Mouse (Mus musculus): Measurements from ENCODE around the gene Sorcs3. TPM values are rescaled to one million over a fixed set of nuclear protein-coding genes. Genes with fewer than 3 reads are reported as not detected.

Sorcs3 gene
- polyA plus RNA-seq, 1 experiment from 2014 or later, result 6.6 TPM

DNA sequence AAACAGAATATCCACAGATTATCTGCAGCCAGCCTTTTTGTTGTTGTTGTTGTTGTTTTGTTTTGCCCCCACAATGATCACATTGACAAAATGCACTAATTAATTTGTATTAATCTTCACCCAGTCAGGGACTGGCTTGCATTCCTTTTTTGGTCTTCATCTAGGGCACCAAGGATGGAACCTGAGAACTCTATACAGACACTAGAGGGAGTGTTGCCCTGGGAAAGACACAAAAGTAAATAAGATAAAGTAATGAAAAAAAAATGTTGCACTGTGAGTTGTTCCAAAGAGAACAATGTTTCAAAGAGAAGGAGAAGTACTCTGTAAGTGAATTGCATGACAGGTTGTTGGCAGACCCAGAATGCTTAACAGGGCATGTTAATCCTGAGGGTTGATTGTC, 9.6 kb downstream of the Sorcs3 start:
- Histone ChIP-seq H3K4me1 (no peaks in the 10 kb centered on the region), H3K27me3 (no peaks in the 10 kb centered on the region), H3K4me2 (replicated peaks) (no peak overlapping the region), H3K9ac (replicated peaks) (no peak overlapping the region), H3K36me3 (0 out of 2 replicates have a peak, but pooled peaks cover 7% of the 10 kb centered on the region), H3K9me3 (peaks cover 8% of the 10 kb centered on the region; the same call in 1 of the 2 replicates), H3K27ac (replicated peaks) (no peak overlapping the region), H3K4me3 (no peak overlapping the region)
- no peak for ATAC-seq (ENCODE audit: low FRiP score, low read depth)

DNA sequence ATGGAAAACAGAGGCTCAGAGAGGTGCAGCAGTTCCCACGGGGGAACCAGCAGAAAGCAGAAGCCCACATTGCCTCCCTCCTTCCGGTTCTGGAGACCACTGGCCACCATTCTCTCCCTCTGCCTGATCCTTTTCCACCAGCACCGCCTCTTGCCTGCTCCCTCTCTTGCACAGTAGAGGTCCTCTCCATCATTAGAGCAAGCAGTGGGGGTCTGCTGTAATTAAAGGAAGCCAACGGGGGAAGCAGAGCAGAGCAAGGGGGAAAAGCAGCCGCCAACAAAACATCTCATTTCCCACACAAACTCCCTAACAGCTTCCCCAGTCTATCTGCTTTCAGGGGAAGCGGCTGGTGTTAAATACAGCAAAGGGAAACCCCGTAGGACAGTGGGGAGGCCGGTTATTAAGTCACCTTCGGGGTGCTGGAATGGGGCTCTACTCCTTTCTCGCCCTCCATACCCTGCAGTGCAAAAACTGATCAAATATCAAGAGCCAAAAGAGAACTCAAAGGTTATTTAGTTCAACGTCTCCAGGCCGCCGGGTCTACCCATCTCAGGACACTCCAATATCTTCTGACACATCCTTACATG, 32.1 kb downstream of the Sorcs3 start:
- H3K4me2 ChIP-seq (replicated peaks), result no peak overlapping the region
- H3K9ac ChIP-seq (replicated peaks), result no peak overlapping the region
- peaks cover 13% of the 10 kb centered on the region for H3K27me3 ChIP-seq
- no peaks in the 10 kb centered on the region for H3K9me3 ChIP-seq
- H3K4me3 ChIP-seq, result no peak overlapping the region
- peaks cover 32% of the 10 kb centered on the region for H3K4me1 ChIP-seq
- WGBS, result 26% methylated on average over 13 of the region's 13 CpGs
- no peak overlapping the region for H3K27ac ChIP-seq (replicated peaks)
- H3K36me3 ChIP-seq, result no peaks in the 10 kb centered on the region
- no peak for ATAC-seq (ENCODE audit: low FRiP score, low read depth)

DNA sequence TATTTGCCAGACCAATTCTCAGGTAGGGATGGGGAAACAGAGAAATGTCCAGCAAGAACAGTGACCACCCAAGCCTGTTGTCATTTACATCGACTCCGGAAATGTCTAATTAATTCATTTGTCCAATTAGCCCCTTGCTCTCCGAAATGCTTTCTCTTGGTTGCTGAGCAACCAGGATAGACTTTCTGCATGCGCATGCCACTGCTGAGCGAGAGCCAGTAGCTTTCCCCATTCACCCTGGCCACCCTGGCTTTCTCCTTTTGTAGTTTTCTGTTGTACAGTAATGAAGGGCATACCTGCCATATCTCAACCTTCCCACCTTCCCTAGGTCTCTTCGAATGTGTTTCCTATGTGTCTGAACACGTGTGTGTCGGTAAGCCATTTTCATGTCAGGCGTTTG, 32.6 kb downstream of the Sorcs3 start:
- H3K4me2 ChIP-seq (replicated peaks), result no peak overlapping the region
- WGBS, result 47% methylated on average over 9 of the region's 9 CpGs
- H3K4me1 ChIP-seq, result peaks cover 34% of the 10 kb centered on the region
- peaks cover 13% of the 10 kb centered on the region for H3K27me3 ChIP-seq
- H3K9me3 ChIP-seq, result no peaks in the 10 kb centered on the region
- H3K27ac ChIP-seq (replicated peaks), result no peak overlapping the region
- no peak overlapping the region for H3K9ac ChIP-seq (replicated peaks)
- ATAC-seq (ENCODE audit: low FRiP score, low read depth), result no peak
- no peaks in the 10 kb centered on the region for H3K36me3 ChIP-seq
- H3K4me3 ChIP-seq, result no peak overlapping the region

DNA sequence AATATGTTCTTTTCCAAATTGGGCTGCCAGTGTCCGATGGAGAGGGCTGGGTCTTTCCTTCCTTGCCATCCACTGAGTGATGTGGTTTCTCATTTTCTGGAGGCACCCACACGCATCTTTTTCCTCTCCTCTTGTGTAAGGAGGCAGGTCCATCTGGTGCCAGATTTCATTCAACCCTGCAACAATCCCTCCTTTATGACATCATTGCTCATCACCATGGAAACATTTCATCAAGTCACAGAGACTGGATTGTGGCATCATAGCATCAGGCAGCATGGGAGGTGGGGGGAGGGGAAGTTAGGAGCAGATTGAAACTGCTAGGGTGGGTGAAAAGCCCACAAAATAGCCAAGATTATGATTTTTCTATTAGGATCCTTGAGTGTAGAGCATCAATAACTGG, 35.1 kb downstream of the Sorcs3 start:
- Histone ChIP-seq H3K27me3 (peaks cover 13% of the 10 kb centered on the region), H3K4me3 (no peak overlapping the region), H3K9me3 (no peaks in the 10 kb centered on the region), H3K4me2 (replicated peaks) (0 out of 2 replicates have a peak overlapping the region, but pooled peaks have one; percentile 7), H3K4me1 (peaks cover 34% of the 10 kb centered on the region), H3K36me3 (no peaks in the 10 kb centered on the region), H3K9ac (replicated peaks) (no peak overlapping the region), H3K27ac (replicated peaks) (no peak overlapping the region)
- peak; percentile 86 for ATAC-seq (ENCODE audit: low FRiP score, low read depth)
- WGBS, result 25% methylated on average over 2 of the region's 2 CpGs

DNA sequence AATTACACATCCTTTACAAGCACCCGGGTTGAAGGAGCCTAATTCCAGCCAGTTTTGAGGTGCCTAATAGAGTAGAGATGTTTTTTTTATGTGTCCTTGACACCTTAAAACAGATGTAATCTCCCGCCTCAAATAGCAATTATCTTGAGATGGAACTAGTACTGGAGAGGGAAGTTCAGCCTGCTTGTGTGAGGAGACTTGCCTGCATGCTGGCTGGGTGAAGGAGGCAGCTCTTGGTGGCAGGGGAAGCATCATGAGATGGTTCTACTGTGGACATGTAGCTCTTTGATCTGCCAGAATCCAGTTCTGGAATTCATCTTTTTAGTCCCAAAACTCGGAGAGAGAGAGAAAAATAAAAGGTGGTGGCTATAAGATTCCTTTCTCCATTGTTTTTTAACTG, 38.2 kb downstream of the Sorcs3 start:
- 78% methylated on average over 3 of the region's 3 CpGs for WGBS
- Histone ChIP-seq H3K9ac (replicated peaks) (no peak overlapping the region), H3K4me2 (replicated peaks) (no peak overlapping the region), H3K9me3 (no peaks in the 10 kb centered on the region), H3K4me3 (no peak overlapping the region), H3K4me1 (peaks cover 22% of the 10 kb centered on the region), H3K36me3 (no peaks in the 10 kb centered on the region), H3K27ac (replicated peaks) (no peak overlapping the region), H3K27me3 (peaks cover 5% of the 10 kb centered on the region)
- no peak for ATAC-seq (ENCODE audit: low FRiP score, low read depth)

DNA sequence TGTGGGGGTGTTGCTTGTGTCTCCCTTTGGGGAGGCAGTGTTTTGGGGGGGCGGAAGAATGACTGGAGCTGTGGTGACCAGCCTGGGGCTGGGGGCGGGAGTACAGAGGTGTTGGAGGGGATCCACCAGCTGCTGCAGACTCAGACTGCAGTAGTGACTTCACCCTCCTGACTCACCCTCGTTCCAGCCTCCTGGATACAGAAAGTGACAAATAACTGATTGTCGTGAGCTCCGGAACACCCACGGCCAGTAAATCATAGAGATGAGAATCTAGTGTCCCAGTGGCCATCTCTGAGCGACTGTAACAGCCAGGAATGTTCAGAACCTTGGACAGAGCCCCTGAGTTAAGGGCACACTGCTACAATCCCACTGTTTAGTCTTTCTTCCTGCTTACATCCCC, 53.4 kb downstream of the Sorcs3 start:
- Histone ChIP-seq H3K9ac (replicated peaks) (no peak overlapping the region), H3K36me3 (no peaks in the 10 kb centered on the region), H3K4me3 (no peak overlapping the region), H3K27ac (replicated peaks) (no peak overlapping the region), H3K27me3 (no peaks in the 10 kb centered on the region; the same call in 1 of the 2 replicates), H3K9me3 (no peaks in the 10 kb centered on the region), H3K4me2 (replicated peaks) (no peak overlapping the region), H3K4me1 (no peaks in the 10 kb centered on the region)
- ATAC-seq (ENCODE audit: low FRiP score, low read depth), result no peak
- WGBS, result 81% methylated on average over 7 of the region's 7 CpGs

DNA sequence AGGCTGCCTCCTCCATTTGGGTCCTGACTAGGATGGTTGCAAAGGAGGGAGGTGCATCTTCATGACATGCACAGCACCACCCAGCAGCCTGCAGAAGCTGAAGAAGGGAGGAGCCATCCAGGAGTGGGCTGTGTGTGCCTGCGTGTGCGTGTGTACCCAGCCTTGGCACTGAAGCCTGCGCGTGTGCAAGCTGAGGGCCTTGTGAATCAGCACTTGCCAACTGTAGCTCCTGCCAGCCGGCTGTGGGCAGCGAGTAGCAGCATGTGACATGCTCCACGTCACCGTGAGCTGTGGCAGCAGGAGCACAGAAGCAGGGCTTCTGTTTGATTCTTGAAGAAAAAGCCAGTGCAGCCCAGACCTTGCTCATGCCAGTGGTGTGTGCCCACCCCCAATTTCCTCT, 54.8 kb downstream of the Sorcs3 start:
- WGBS, result 92% methylated on average over 8 of the region's 8 CpGs
- Histone ChIP-seq H3K4me2 (replicated peaks) (no peak overlapping the region), H3K36me3 (no peaks in the 10 kb centered on the region), H3K4me3 (no peak overlapping the region), H3K4me1 (no peaks in the 10 kb centered on the region), H3K27ac (replicated peaks) (no peak overlapping the region), H3K9me3 (no peaks in the 10 kb centered on the region), H3K27me3 (no peaks in the 10 kb centered on the region; the same call in 1 of the 2 replicates), H3K9ac (replicated peaks) (no peak overlapping the region)
- no peak for ATAC-seq (ENCODE audit: low FRiP score, low read depth)

DNA sequence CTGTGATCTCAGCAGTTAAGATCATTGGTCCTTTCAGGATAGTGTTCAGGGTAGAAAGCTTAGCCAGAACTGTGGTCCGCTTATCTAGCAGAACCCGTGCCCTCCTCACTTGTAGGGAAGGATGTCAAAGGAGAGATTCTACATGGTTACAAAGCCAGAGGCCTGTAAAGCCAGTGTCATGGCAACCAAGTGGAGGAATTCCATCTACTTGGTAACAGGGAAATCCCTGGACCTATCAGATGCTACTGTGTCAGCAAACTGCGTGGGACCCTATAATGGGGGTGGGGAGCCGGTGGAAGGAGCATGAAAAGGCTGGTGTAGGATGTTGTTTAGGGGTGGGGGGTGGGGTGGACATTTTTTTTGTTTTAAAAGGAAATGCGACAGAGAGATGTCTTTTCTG, 57.9 kb downstream of the Sorcs3 start:
- Histone ChIP-seq H3K4me1 (no peaks in the 10 kb centered on the region), H3K27ac (replicated peaks) (no peak overlapping the region), H3K4me3 (no peak overlapping the region), H3K4me2 (replicated peaks) (no peak overlapping the region), H3K9ac (replicated peaks) (no peak overlapping the region), H3K9me3 (no peaks in the 10 kb centered on the region), H3K27me3 (no peaks in the 10 kb centered on the region; the same call in 1 of the 2 replicates), H3K36me3 (no peaks in the 10 kb centered on the region)
- 29% methylated on average over 5 of the region's 5 CpGs for WGBS
- ATAC-seq (ENCODE audit: low FRiP score, low read depth), result no peak

DNA sequence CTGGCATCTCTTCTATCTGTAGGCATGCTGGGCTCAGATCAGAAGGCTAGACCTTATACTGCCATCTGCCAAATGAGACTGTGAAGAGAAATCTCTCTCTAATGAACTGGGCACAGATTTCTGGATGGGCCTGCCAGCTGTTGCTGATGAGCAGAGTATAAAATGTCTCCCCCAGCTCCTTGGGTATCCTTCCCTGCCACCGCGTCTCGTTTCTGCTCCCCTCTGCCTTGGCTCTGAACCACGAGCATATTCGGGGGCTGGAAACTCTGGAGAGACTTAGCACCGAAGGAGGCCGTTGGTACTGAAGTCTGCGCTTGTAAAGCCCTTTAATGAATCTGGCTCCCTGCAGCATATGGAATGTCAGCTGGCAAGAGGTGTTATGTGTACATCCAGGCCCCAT, 74.4 kb downstream of the Sorcs3 start:
- 57% methylated on average over 8 of the region's 8 CpGs for WGBS

DNA sequence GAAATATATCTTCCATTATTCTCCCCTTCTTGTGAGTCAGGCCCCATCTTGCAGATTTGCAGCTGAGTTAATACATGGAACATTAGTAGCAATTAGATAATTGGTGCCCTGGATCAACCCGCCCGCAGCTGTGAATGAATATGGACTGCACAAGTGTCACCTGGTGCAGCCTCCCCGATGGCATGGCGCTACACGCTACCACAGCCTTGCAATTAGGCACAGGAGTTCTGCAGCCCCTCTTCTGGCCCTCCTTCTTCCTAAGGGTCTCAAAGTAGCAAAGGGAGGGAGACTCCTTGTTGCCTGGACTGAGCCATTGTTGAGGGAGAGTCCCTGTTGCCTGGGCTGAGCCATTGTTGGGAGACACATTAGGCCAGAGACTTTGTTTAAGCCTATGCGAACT, 76.4 kb downstream of the Sorcs3 start:
- ATAC-seq (ENCODE audit: low FRiP score, low read depth), result peak; percentile 75
- H3K9me3 ChIP-seq, result no peaks in the 10 kb centered on the region
- no peaks in the 10 kb centered on the region for H3K27me3 ChIP-seq
- H3K4me1 ChIP-seq, result peaks cover 14% of the 10 kb centered on the region
- H3K4me2 ChIP-seq (replicated peaks), result no peak overlapping the region
- no peaks in the 10 kb centered on the region for H3K36me3 ChIP-seq
- H3K27ac ChIP-seq (replicated peaks), result no peak overlapping the region
- no peak overlapping the region for H3K9ac ChIP-seq (replicated peaks)
- 75% methylated on average over 6 of the region's 6 CpGs for WGBS
- H3K4me3 ChIP-seq, result no peak overlapping the region

More for the DNA sequence above, 74.4 kb downstream of the Sorcs3 start:
- H3K27ac ChIP-seq (replicated peaks), result no peak overlapping the region
- no peaks in the 10 kb centered on the region for H3K36me3 ChIP-seq
- H3K4me1 ChIP-seq, result peaks cover 14% of the 10 kb centered on the region
- H3K9me3 ChIP-seq, result no peaks in the 10 kb centered on the region
- no peak for ATAC-seq (ENCODE audit: low FRiP score, low read depth)
- no peak overlapping the region for H3K4me3 ChIP-seq
- no peaks in the 10 kb centered on the region for H3K27me3 ChIP-seq
- no peak overlapping the region for H3K4me2 ChIP-seq (replicated peaks)
- H3K9ac ChIP-seq (replicated peaks), result no peak overlapping the region

DNA sequence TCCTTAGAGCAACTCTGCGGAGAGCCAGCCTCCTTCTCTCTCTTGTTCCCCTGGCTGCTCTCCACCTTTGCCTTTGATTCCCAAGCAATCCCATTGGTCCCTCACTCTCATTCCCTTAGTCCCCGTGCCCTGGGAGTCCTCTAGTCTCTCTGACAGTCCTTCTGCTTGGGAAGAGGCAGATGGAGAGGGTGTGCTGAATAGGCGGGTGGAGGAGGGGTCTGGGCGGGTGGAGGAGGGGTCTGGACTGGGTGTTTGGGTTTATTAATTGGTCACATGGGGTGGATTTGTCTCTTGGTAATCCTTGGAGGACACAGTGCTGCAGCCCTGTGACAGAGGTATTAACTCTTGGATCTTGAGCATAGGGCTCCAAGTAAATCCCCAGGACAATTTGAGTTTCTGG, 77.4 kb downstream of the Sorcs3 start:
- no peaks in the 10 kb centered on the region for H3K9me3 ChIP-seq
- H3K36me3 ChIP-seq, result no peaks in the 10 kb centered on the region
- no peak overlapping the region for H3K27ac ChIP-seq (replicated peaks)
- H3K4me3 ChIP-seq, result no peak overlapping the region
- H3K4me1 ChIP-seq, result peaks cover 14% of the 10 kb centered on the region
- H3K27me3 ChIP-seq, result no peaks in the 10 kb centered on the region
- H3K4me2 ChIP-seq (replicated peaks), result no peak overlapping the region
- no peak overlapping the region for H3K9ac ChIP-seq (replicated peaks)
- WGBS, result 23% methylated on average over 4 of the region's 4 CpGs
- ATAC-seq (ENCODE audit: low FRiP score, low read depth), result peak; percentile 78

DNA sequence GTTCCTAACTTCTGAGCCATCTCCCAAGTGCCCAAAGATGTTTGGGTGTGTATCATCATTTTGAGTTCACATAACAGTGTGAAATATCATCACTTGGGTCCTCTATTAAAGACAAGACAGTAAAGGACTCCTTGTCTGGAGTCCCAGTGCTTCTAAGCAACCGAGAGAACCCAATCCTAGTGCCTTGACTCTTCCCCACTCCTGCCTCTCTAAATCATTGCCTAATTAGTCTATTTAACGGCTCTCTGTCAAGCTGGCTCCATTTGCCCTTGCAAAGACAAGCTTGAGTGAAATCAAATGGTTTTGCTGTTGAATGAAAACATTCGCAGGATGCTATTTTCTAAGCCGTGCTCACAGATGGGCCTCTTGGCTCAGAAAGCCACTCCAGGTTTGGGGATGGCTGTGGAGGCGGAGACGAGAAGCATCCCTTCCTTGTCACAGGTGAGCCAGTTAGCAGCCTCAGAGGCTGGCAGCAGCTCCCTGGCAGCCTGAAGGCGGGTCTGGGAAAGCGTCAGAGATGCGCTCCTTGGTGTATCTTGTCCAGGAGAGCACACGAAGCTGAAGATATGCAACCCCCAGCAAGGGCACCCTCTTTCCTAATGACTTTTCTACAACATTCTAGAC, 79.9 kb downstream of the Sorcs3 start:
- 86% methylated on average over 10 of the region's 10 CpGs for WGBS
- Histone ChIP-seq H3K9ac (replicated peaks) (no peak overlapping the region), H3K4me1 (peaks cover 14% of the 10 kb centered on the region), H3K9me3 (no peaks in the 10 kb centered on the region), H3K36me3 (no peaks in the 10 kb centered on the region), H3K4me2 (replicated peaks) (no peak overlapping the region), H3K4me3 (no peak overlapping the region), H3K27ac (replicated peaks) (no peak overlapping the region), H3K27me3 (no peaks in the 10 kb centered on the region)
- no peak for ATAC-seq (ENCODE audit: low FRiP score, low read depth)

DNA sequence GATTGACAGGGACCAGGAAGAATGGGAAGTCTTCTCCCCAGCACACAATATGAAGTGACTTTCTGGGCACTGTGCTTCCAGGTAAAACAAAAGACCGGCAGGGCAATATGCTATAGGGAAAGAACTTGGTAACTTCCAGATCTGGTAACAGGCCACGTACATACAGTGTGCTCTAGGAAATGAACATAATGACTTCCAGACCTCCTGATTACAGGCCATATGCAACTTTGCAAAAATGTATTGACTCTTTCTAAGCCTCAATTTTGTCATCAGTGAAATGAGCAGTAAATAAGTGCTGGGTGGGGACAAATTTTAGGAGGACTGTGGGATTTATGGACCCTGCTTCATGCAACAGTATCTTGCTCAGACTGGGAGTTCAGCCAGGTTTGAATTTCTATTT, 88.4 kb downstream of the Sorcs3 start:
- WGBS, result 87% methylated on average over 2 of the region's 2 CpGs
- no peaks in the 10 kb centered on the region for H3K27me3 ChIP-seq
- no peak overlapping the region for H3K27ac ChIP-seq (replicated peaks)
- no peak overlapping the region for H3K9ac ChIP-seq (replicated peaks)
- no peak for ATAC-seq (ENCODE audit: low FRiP score, low read depth)
- no peak overlapping the region for H3K4me3 ChIP-seq
- no peaks in the 10 kb centered on the region for H3K9me3 ChIP-seq
- H3K4me2 ChIP-seq (replicated peaks), result no peak overlapping the region
- H3K36me3 ChIP-seq, result no peaks in the 10 kb centered on the region
- H3K4me1 ChIP-seq, result no peaks in the 10 kb centered on the region
